Mouse (Mus musculus) ES-Bruce4 (cell line): ENCODE results near the gene Syt1. TPM values are rescaled to one million over a fixed set of nuclear protein-coding genes. Genes with fewer than 3 reads are reported as not detected.

Experiments
- H3K27ac ChIP-seq: 2 replicates; pipeline ENCODE4 v1.5.1; 2012; ENCODE audit warnings: low read length, inconsistent platforms; ENCODE audit not compliant: insufficient read depth
- H3K27me3 ChIP-seq: 2 replicates; pipeline ENCODE4 v1.6.1; 2012; ENCODE audit warnings: mild to moderate bottlenecking, low read length, inconsistent platforms; ENCODE audit not compliant: control insufficient read depth, poor library complexity, insufficient read depth, severe bottlenecking
- H3K36me3 ChIP-seq: 2 replicates; pipeline ENCODE4 v1.6.1; 2012; ENCODE audit warnings: inconsistent platforms, mild to moderate bottlenecking, low read length, moderate library complexity; ENCODE audit not compliant: control insufficient read depth, poor library complexity, insufficient read depth, severe bottlenecking
- H3K4me1 ChIP-seq: one replicate; pipeline ENCODE4 v1.8.1; 2011; ENCODE audit warnings: low read length; ENCODE audit not compliant: control insufficient read depth, insufficient read depth
- H3K4me3 ChIP-seq: 2 replicates; pipeline ENCODE4 v1.5.1; 2011; ENCODE audit warnings: low read depth, mild to moderate bottlenecking, low read length
- H3K9ac ChIP-seq: 2 replicates; pipeline ENCODE4 v1.6.1; 2012; ENCODE audit warnings: low read depth, mild to moderate bottlenecking, inconsistent platforms; ENCODE audit not compliant: poor library complexity, severe bottlenecking
- H3K9me3 ChIP-seq: replicated peaks from 2 replicates; pipeline ENCODE4 v1.6.1; 2012; ENCODE audit warnings: mild to moderate bottlenecking, low read length, inconsistent platforms; ENCODE audit not compliant: control insufficient read depth, poor library complexity, insufficient read depth, severe bottlenecking
- CTCF ChIP-seq: IDR thresholded peaks from one replicate; pipeline ENCODE4 v1.8.1; 2011; ENCODE audit warnings: low read depth, low read length
- EP300 ChIP-seq: IDR thresholded peaks from 2 replicates; pipeline ENCODE4 v1.6.1; 2011; ENCODE audit warnings: low read depth, low read length; ENCODE audit not compliant: insufficient read depth
- POLR2A ChIP-seq: IDR thresholded peaks from one replicate; pipeline ENCODE4 v1.8.1; 2011; ENCODE audit warnings: low read length; ENCODE audit not compliant: insufficient read depth
- polyA plus RNA-seq: library from polyadenylated mRNA; stranded (reverse); fragments of >200 nt; gene quantifications from 2 replicates; pipeline ENCODE4 v1.2.4, GENCODE M21; 2011; ENCODE audit warnings: low read depth; ENCODE audit not compliant: missing spikeins, insufficient read depth, insufficient read length

Syt1 gene
- polyA plus RNA-seq, 1 experiment = 0.72 TPM

DNA sequence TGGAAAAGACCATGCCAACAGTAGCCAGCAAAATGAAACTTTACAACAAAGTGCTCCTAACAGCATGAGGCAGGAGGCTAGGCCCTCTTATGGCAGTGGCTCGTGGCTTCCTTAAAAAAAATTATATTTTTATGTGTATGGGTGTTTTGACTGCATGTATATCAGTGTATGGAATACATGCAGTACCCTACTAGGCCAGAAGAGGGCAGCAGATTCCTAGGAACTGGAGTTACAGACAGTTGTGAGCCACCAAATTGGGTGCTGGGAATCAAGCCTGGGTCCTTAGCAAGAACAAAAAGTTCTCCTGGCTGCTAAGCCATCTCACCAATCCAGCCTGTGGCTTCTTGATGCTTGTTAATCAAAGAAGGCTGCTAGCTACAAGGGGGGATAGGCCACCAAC is 413.4 kb downstream of the Syt1 start:
- Histone ChIP-seq H3K4me3 (no peak overlapping the region), H3K36me3 (no peaks in the 10 kb centered on the region)

DNA sequence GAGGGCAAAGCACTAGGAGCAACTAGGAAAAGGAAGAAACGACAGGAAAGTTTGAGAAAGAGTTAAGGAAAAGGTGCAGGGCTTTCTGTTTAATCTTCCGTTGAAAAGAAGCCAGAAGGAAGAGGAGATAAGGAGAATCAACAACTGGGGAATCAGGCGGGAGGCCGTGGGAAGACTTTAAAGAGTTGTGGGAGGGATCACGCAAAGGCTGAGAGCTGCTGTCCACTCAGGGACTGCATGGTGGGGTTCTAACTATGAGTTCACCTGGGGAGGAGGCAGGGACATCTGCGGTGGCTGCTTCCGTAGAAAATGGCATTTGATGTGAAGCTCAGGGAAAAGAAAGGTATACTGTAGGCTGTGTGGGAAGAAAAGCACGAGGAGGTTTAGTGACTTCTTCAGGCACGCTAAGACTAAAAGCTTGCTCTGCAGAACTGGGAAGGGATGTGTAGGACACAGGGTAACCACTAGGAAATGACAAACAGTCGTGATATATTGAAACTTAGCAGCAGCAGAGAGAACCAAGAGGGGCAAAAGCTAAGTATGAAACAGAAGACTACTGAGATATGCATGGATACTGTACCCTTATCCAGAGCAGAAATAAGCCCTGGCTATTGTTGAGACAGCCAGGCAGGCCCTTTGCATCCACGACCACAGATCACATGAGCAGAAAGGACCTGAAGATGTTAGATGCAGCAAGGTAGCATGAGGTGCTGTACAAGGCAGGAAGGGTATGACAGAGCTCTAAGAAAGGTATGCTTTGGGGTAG is 414.4 kb downstream of the Syt1 start:
- H3K36me3 ChIP-seq = no peaks in the 10 kb centered on the region

More for the DNA sequence above, 413.4 kb downstream of the Syt1 start:
- H3K4me1 ChIP-seq = no peaks in the 10 kb centered on the region
- no peak overlapping the region for H3K27ac ChIP-seq
- no peaks in the 10 kb centered on the region for H3K27me3 ChIP-seq
- H3K9ac ChIP-seq = no peak overlapping the region
- TF ChIP-seq EP300 = no peak
- no peak for TF ChIP-seq POLR2A
- no peak for TF ChIP-seq CTCF
- no peaks in the 10 kb centered on the region for H3K9me3 ChIP-seq

DNA sequence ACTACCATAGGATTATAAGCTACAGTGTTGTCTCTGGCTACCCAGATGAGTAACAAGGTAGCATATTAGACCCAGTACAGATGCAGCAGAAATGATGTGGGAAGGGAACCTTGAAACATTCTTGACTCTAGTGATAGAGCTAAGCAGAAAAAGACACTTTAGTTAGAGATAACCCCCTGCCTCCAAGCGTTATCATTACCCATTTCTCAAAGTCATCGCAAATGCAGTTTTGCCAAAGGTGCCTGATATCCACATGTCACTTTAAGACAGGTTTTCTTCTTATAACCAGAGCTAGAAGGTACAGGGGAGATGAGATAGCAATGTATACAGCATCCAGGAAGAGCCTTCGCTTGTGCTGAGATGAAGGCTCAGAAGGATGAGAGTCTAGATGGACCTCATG is 421.4 kb downstream of the Syt1 start:
- no peak overlapping the region for H3K27ac ChIP-seq
- no peaks in the 10 kb centered on the region for H3K9me3 ChIP-seq
- TF ChIP-seq EP300 (no peak), POLR2A (no peak), CTCF (no peak)
- H3K4me1 ChIP-seq = no peaks in the 10 kb centered on the region
- H3K27me3 ChIP-seq = no peaks in the 10 kb centered on the region
- H3K4me3 ChIP-seq = no peak overlapping the region
- H3K9ac ChIP-seq = no peak overlapping the region
- H3K36me3 ChIP-seq = no peaks in the 10 kb centered on the region

More for the DNA sequence above, 414.4 kb downstream of the Syt1 start:
- TF ChIP-seq EP300 = no peak
- no peak for TF ChIP-seq CTCF
- no peak for TF ChIP-seq POLR2A
- H3K9ac ChIP-seq = no peak overlapping the region
- no peak overlapping the region for H3K27ac ChIP-seq
- no peaks in the 10 kb centered on the region for H3K9me3 ChIP-seq
- no peaks in the 10 kb centered on the region for H3K4me1 ChIP-seq
- H3K27me3 ChIP-seq = no peaks in the 10 kb centered on the region
- no peak overlapping the region for H3K4me3 ChIP-seq

DNA sequence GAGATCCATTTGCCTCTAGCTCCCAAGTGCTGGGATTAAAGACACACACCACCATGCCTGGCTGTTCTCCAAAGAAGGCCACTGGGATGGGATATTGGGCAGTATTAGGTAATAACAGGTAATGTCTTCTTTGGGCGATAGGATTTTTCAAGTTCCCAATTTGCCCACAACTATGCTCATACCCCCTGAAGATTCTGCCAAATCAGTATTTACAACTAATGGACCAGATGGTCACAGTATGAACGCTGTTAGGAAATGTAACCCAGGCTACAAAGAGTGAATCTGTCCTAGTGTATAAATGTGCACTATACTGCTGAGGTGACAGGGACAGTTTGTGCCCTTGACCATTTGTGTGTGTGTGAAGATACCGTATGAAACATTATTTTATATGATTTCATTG is 421.9 kb downstream of the Syt1 start:
- TF ChIP-seq CTCF = no peak
- no peak for TF ChIP-seq EP300
- no peak for TF ChIP-seq POLR2A
- Histone ChIP-seq H3K27me3 (no peaks in the 10 kb centered on the region), H3K9ac (no peak overlapping the region), H3K27ac (no peak overlapping the region), H3K36me3 (no peaks in the 10 kb centered on the region), H3K9me3 (no peaks in the 10 kb centered on the region), H3K4me1 (no peaks in the 10 kb centered on the region), H3K4me3 (no peak overlapping the region)

DNA sequence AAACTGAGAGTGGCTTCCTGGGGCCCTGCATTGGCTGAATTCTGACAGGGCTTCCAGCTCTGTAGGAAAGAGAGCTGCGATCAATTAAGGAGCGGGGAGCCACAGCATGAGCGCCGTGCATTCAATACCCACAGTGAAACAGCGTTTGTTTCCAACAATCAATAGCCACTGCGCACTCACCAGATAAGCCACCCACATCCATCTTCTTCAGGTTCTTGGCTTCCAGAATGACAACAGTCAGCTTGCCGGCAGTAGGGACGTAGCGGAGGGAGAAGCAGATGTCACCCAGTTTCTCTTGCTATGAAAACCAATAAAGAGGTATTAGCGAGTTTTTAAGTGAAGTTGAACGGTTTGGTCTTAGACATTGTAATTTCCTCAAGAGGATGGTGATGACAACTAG is 427.1 kb downstream of the Syt1 start:
- H3K9me3 ChIP-seq = no peaks in the 10 kb centered on the region
- H3K9ac ChIP-seq = no peak overlapping the region

DNA sequence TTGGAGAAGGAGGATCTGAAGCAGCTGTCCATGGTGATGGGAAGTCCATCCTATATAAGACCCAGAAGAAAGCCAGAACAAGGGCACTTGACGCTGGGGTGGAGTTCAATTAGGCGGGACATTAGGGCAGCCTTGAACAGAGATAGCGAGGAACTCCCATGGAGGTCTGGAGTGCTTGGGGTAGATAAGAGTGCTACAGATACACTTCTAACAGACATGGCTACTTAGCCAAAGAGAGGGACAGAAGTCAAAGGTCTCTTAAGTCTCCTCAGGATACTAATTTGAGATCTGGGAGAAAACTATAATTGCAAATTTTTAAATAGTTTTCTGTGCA is 428.4 kb downstream of the Syt1 start:
- TF ChIP-seq POLR2A = no peak
- TF ChIP-seq EP300 = no peak
- no peak for TF ChIP-seq CTCF
- Histone ChIP-seq H3K36me3 (no peaks in the 10 kb centered on the region), H3K4me3 (no peak overlapping the region), H3K9me3 (no peaks in the 10 kb centered on the region), H3K27ac (no peak overlapping the region), H3K4me1 (no peaks in the 10 kb centered on the region), H3K27me3 (no peaks in the 10 kb centered on the region), H3K9ac (no peak overlapping the region)

More for the DNA sequence above, 427.1 kb downstream of the Syt1 start:
- Histone ChIP-seq H3K27ac (no peak overlapping the region), H3K36me3 (no peaks in the 10 kb centered on the region), H3K4me1 (no peaks in the 10 kb centered on the region), H3K27me3 (no peaks in the 10 kb centered on the region), H3K4me3 (no peak overlapping the region)
- TF ChIP-seq POLR2A (no peak), CTCF (no peak), EP300 (no peak)
